Mouse (Mus musculus) olfactory bulb, adult 2 months (tissue): ENCODE results near the gene Art2b. TPM values are rescaled to one million over a fixed set of nuclear protein-coding genes. Genes with fewer than 3 reads are reported as not detected.
"Not testable (repeated sequence)": the region's sequence is repeated elsewhere in the genome, so short reads cannot be mapped to it uniquely, and the experiment has no call there.

Experiments
- H3K27ac ChIP-seq: fragments of 200-500 bp; 2 replicates; pipeline ENCODE4 v1.5.1; 2012; ENCODE audit warnings: low read depth, low read length; ENCODE audit not compliant: insufficient read depth
- H3K4me1 ChIP-seq: fragments of 200-500 bp; 2 replicates; pipeline ENCODE4 v1.6.1; 2012; ENCODE audit warnings: low read length; ENCODE audit not compliant: control insufficient read depth, insufficient read depth
- H3K4me3 ChIP-seq: fragments of 200-500 bp; 2 replicates; pipeline ENCODE4 v1.5.1; 2012; ENCODE audit warnings: mild to moderate bottlenecking, low read depth, low read length, moderate library complexity; ENCODE audit not compliant: insufficient read depth
- CTCF ChIP-seq: fragments of 200-500 bp; IDR thresholded peaks from 2 replicates; pipeline ENCODE4 v1.5.1; 2012; ENCODE audit warnings: low read depth, mild to moderate bottlenecking, low read length, moderate library complexity; ENCODE audit not compliant: insufficient read depth
- POLR2A ChIP-seq: fragments of 200-500 bp; IDR thresholded peaks from 2 replicates; pipeline ENCODE4 v1.6.1; 2012; ENCODE audit warnings: mild to moderate bottlenecking, low read depth, low read length, moderate library complexity; ENCODE audit not compliant: insufficient read depth
- WGBS: fragments of 180-500 bp; shearing (Covaris S2); methylation state at CpG from one replicate; pipeline ENCODE4 v1.1.7; 2018; 5-methylcytosine and 5-hydroxymethylcytosine counted together
- polyA plus RNA-seq: library from polyadenylated mRNA; stranded (reverse); fragments of >200 nt; gene quantifications from 2 replicates; pipeline ENCODE4 v1.2.4, GENCODE M21; 2012; ENCODE audit warnings: low replicate concordance; ENCODE audit not compliant: missing spikeins, insufficient read depth, insufficient read length

The Art2b gene
- polyA plus RNA-seq, 1 experiment = not detected

- no peak overlapping the region for H3K4me3 ChIP-seq
- no peak overlapping the region for H3K27ac ChIP-seq
- no peaks in the 10 kb centered on the region; the same call in 1 of the 2 replicates for H3K4me1 ChIP-seq
- 85% methylated on average over 6 of the region's 6 CpGs for WGBS
- TF ChIP-seq POLR2A = no peak
- no peak for TF ChIP-seq CTCF
Observed at GRCm38 (mm10) chr7:101616136-101616835, 30.9 kb upstream of the Art2b start.

- Histone ChIP-seq H3K27ac (no peak overlapping the region), H3K4me3 (no peak overlapping the region), H3K4me1 (no peaks in the 10 kb centered on the region; the same call in 1 of the 2 replicates)
- 75% methylated on average over 7 of the region's 7 CpGs for WGBS
- no peak for TF ChIP-seq POLR2A
- no peak for TF ChIP-seq CTCF
Observed at GRCm38 (mm10) chr7:101615406-101615805, 30.0 kb upstream of the Art2b start.

- not testable (repeated sequence) for H3K4me1 ChIP-seq, H3K4me3 ChIP-seq, H3K27ac ChIP-seq
- WGBS = 90% methylated on average over 8 of the region's 8 CpGs
Observed at GRCm38 (mm10) chr7:101612786-101613527, 27.6 kb upstream of the Art2b start.

GRCm38 (mm10) chr7:101607845-101608244 is 22.4 kb upstream of the Art2b start:
- no peak overlapping the region for H3K27ac ChIP-seq
- TF ChIP-seq CTCF = no peak
- no peak for TF ChIP-seq POLR2A
- H3K4me3 ChIP-seq = no peak overlapping the region
- WGBS = 77% methylated on average over 6 of the region's 6 CpGs
- H3K4me1 ChIP-seq = no peaks in the 10 kb centered on the region

GRCm38 (mm10) chr7:101600406-101600805 is 15.0 kb upstream of the Art2b start:
- TF ChIP-seq CTCF = no peak
- no peak for TF ChIP-seq POLR2A
- WGBS = 98% methylated on average over 1 of the region's 1 CpGs

GRCm38 (mm10) chr7:101598482-101598881 is 13.1 kb upstream of the Art2b start:
- no peak for TF ChIP-seq CTCF
- TF ChIP-seq POLR2A = no peak
- 44% methylated on average over 2 of the region's 2 CpGs for WGBS
- no peaks in the 10 kb centered on the region for H3K4me1 ChIP-seq

More at GRCm38 (mm10) chr7:101600406-101600805, 15.0 kb upstream of the Art2b start:
- Histone ChIP-seq H3K4me1 (no peaks in the 10 kb centered on the region), H3K4me3 (no peak overlapping the region), H3K27ac (no peak overlapping the region)

GRCm38 (mm10) chr7:101594969-101595368 is 9.6 kb upstream of the Art2b start:
- Histone ChIP-seq H3K4me1 (no peaks in the 10 kb centered on the region), H3K27ac (no peak overlapping the region), H3K4me3 (no peak overlapping the region)
- 75% methylated on average over 2 of the region's 2 CpGs for WGBS
- TF ChIP-seq CTCF (no peak), POLR2A (no peak)

More at GRCm38 (mm10) chr7:101598482-101598881, 13.1 kb upstream of the Art2b start:
- Histone ChIP-seq H3K4me3 (no peak overlapping the region), H3K27ac (no peak overlapping the region)

GRCm38 (mm10) chr7:101584271-101584670 is 1.1 kb downstream of the Art2b start:
- WGBS = 69% methylated on average over 6 of the region's 6 CpGs
- H3K4me3 ChIP-seq, H3K4me1 ChIP-seq, H3K27ac ChIP-seq: not testable (repeated sequence)

- no peak overlapping the region for H3K27ac ChIP-seq
- no peak for TF ChIP-seq POLR2A
- TF ChIP-seq CTCF = no peak
- WGBS = 89% methylated on average over 7 of the region's 7 CpGs
- H3K4me1 ChIP-seq = no peaks in the 10 kb centered on the region
- no peak overlapping the region for H3K4me3 ChIP-seq
Observed at GRCm38 (mm10) chr7:101582012-101582411, 3.4 kb downstream of the Art2b start.

- not testable (repeated sequence) for H3K4me1 ChIP-seq, H3K27ac ChIP-seq, H3K4me3 ChIP-seq
- WGBS = 97% methylated on average over 3 of the region's 3 CpGs
Observed at GRCm38 (mm10) chr7:101580863-101581262, 4.5 kb downstream of the Art2b start.
